Comparison of ENCODE assay signal across 19 mouse cellular contexts in genomic region chr2:142344758-142345157, GRCm38 (mm10).
A peak's percentile ranks its signal among the peaks of the same experiment; 100 is the strongest.
DNase-seq lines count a peak whose midpoint lies in the region.
"Had no signal": no experiment of that assay in that cellular context is flagged by ENCODE, and none has a peak within 500 bp of the region (broad histone marks: within the 10 kb centered on the region; RNA-seq: fewer than 3 reads in every experiment).

No protein-coding gene starts in this region.

- intact Hi-C loops in left cerebral cortex, postnatal 4 days (cut with DNase I): no loop called here

- peak; percentile 69 for DNase-seq in left cerebral cortex, postnatal 4 days
- DNase-seq in left cerebral cortex, adult 11 months (ENCODE audit: low spot score): no peak
- peak; percentile 79 for DNase-seq in cerebellum, adult 11 months
- peak; percentile 94 for DNase-seq in cerebellum, adult 9-10 months
- peak; percentile 75 to 76 for DNase-seq in cerebellum, postnatal 36 days
- DNase-seq in layer of hippocampus, adult 11-12 months (ENCODE audit: low spot score): no peak
- DNase-seq in embryo, embryonic 10 days (ENCODE audit: low spot score): no peak
- DNase-seq: adrenal gland, postnatal 14 days; gastrocnemius, postnatal 10 days; heart, postnatal 36 days; kidney, adult 18-20 months; kidney, postnatal 36 days; layer of hippocampus, adult 9-11 months; liver, postnatal 0 days; lung, postnatal 4 days; retina, postnatal 1 day; right cerebral cortex, postnatal 14 days; thymus, adult 18-20 months; thymus, postnatal 36 days had no signal

Comparison
In these comparisons a context has a peak if more than half of its experiments do, and no peak if none do; other contexts are left out.
1. DNase-seq: peak in left cerebral cortex, postnatal 4 days (single experiment), cerebellum, adult 11 months (single experiment), cerebellum, adult 9-10 months (single experiment) and cerebellum, postnatal 36 days (2 of 2); none in left cerebral cortex, adult 11 months (single experiment), layer of hippocampus, adult 11-12 months (single experiment) and embryo, embryonic 10 days (single experiment).